Mouse (Mus musculus) kidney, adult 2 months (tissue): ENCODE data around the gene Gpr1.

Source experiments
- CTCF ChIP-seq: fragments of 200-500 bp; conservative IDR thresholded peaks from 2 replicates; pipeline ENCODE4 v1.5.1; 2011; ENCODE audit warnings: low read depth, mild to moderate bottlenecking, control low read depth, low read length, moderate library complexity, mixed read lengths; ENCODE audit not compliant: insufficient read depth, insufficient read length
- POLR2A ChIP-seq: fragments of 200-500 bp; IDR thresholded peaks from one replicate; pipeline ENCODE4 v1.6.1; 2011; ENCODE audit warnings: low read depth, low read length, control low read depth

- no peak for TF ChIP-seq CTCF
- TF ChIP-seq POLR2A, result no peak
Observed at GRCm38 (mm10) chr1:63249261-63249660, 34.9 kb upstream of the Gpr1 start.
